Mouse (Mus musculus): ENCODE results near the gene Serinc2.

The Serinc2 gene

DNA sequence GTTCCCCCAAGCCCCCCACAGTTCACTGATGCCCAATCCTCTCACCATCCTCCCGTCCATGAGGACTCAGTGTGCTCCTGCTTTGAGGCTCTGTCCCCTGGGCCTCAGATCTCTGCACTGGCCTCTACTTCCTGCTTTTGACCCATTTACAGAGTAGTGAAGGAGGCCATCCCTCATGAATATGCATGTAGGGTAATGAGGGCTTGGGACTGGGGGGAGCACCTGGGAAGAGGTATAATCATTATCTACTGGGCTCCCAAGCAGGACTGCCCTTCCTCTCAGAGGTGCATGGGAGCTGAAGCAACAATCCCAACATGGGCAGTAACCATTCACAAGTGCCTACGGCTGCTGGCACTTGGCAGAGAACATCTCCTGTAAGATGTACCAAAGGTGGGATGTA lies at the start of gene Serinc2:
Serinc2 (minus strand) TSS at position 101 of the 400 bp plus-strand sequence.
- DNase-seq (ENCODE audit: low spot score): no peak

DNA sequence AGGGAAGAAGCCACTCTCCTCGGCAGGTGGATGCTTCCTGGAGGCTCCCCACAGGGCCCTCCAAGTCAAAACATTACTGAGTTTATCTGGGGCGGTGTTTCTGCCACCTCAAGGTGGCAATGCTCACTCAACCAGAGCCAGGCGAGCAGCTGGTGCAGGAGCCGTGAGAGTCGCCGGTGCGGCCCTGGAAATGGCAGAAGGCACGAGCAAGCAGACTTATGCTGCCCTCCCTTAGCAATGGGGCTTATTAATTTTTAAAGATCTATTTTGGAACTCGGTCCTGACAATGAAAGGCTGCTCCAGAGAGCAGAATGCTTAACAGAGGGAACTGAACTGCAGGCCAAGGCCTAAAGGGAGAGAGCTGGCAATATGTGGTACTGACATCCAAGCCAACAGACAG lies 48.4 kb upstream of the Serinc2 start:
- no peak for DNase-seq (ENCODE audit: low spot score)

DNA sequence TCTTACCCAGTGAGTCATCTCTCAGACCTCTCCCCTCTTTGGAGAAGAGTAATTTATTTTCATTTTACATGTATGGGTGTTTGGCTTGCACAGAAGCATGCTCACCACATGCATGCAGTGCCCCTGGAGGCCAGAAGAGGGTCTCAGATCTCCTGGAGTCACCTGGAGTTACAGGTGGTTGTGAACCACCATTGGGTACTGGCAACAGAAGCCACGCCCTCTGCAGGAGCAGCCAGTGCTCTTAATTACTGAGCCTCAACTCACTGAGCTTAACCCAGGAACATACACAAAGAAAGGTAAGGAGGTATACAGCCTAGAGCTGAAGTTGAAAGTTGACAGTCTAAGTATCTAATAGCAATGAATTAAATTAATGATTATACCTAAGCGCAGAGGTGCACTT lies 46.4 kb upstream of the Serinc2 start:
- DNase-seq (ENCODE audit: low spot score): no peak

DNA sequence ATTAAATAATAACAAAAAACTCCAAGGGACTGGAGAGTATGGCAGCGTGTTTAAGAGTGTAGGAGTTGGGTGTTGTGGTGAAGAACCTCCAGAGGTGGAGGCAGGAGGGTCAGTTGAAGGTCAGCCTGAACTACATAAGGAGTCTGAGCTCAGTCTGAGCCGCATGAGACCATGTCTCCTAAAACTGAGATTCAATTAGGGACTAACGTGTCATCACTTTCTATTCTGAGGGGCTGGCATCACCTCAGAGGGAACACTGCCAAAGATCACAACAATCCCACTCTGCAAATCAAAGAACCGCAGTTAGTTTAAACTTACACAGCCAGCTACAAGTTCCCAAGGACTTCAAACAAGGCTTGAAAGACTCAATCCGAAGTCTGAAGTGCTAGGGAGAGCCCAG lies 44.6 kb upstream of the Serinc2 start:
- DNase-seq (ENCODE audit: low spot score): no peak

DNA sequence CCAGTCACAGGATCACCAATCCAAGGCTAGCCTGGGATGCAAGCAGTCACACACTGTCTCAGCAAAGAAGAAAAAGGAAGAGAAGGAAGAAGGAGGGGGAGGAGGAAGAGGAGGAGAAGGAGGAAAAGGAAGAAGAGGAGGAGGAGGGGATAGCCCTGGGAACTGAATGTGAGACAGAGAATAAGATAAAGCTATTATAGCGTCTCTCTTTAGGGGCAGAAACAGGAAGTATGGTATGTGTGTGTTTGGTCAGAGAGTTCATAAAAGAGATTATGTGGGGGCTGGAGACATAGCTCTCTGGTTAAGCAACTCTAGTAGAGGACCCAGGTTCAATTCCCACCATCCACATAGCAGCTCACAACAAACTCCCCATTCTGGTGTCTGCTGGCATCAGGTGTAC lies 44.2 kb upstream of the Serinc2 start:
- DNase-seq (ENCODE audit: low spot score): no peak

DNA sequence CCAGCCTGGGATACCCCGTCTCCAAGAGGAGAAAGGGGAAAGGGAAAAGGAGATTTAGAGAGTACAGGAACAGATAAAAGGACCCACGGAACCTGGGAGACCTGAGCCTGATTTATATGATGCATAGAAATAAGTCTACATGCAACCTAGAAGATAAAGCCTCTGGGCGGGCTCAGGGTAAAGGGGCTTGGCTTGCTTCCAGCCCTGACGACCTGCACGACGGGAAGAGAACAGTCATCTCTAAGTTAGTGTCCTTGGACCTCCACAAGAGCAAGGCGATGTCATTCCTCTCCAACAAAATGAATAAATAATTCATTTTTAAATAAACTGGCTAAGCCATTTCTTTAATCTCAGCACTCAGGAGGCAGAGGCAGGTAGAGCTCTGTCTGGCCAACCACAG lies 43.6 kb upstream of the Serinc2 start:
- no peak for DNase-seq (ENCODE audit: low spot score)

DNA sequence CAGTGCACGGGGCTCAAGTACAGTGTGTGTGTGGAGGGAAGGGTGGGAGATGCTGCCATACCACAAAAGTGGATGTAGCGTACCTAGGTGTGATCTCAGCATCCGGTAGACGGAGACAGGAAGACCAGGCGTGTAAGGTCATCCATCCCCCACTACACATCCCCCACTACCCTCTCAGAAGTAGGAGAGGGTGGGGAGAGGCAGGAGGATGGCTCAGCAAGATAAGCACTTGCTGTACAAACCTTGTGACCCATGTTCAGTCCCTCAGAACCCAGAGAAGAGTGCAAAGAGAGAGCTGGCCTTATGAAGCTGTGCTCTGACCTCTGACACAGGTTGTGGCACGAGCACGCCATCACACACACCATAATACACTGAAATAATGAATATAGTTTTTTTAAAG lies 42.6 kb upstream of the Serinc2 start:
- no peak for DNase-seq (ENCODE audit: low spot score)

DNA sequence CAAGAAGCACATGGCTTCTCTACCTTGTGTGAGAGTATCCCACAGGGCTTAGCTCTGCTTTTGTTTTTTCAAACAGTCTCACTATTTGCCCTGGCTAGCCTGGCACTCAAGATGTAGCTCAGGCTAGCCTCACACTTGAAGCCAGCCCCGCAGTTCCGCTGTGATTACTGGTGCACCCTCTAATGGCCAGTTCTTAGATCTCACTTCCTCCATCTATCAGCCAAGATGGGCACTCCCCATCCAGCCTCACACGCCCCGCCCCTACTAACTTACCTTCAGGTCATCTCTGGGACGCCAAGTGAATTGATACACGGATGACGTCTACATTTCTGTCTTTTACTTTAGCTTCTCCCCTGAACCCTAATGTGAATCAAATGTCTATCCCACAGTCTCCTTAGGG lies 40.6 kb upstream of the Serinc2 start:
- DNase-seq (ENCODE audit: low spot score): no peak

DNA sequence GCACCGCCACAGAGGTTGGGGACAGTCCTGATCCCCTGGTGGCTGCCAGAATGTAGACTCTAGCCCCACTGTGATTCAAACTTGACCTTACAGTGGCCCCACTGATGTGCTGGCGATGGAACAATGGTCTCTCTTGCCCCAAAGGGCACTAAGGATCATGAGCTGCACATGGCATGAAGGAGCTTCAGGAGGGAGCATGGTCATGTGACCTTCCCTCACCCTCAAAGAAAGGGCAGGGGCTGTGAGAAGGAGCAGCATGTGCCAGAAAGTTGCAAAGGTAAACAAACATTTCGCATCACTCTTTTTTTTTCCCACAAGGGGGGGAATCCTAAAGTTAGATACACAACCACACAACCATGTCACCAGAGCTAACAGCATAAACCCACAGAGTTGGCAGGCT lies 39.1 kb upstream of the Serinc2 start:
- DNase-seq (ENCODE audit: low spot score): no peak

DNA sequence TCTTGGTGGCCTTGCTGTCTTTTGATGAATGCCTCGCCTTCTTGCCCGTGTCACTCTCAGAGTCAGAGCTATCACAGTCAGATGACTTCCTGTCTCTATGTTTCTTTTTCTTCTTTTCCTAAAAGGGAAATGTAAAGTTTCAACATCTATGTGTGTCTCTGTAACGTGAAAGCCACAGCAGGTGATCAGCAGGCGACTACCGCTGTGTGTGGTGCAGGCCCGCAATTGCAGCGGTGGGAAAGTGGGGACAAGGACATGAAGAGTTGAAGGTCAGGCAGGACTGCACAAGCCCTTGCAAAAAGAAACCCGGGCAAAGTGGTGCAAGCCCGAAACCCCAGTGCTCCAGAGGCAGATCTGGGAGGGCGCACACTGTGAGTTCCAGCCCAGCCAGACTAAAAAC lies 37.7 kb upstream of the Serinc2 start:
- no peak for DNase-seq (ENCODE audit: low spot score)

DNA sequence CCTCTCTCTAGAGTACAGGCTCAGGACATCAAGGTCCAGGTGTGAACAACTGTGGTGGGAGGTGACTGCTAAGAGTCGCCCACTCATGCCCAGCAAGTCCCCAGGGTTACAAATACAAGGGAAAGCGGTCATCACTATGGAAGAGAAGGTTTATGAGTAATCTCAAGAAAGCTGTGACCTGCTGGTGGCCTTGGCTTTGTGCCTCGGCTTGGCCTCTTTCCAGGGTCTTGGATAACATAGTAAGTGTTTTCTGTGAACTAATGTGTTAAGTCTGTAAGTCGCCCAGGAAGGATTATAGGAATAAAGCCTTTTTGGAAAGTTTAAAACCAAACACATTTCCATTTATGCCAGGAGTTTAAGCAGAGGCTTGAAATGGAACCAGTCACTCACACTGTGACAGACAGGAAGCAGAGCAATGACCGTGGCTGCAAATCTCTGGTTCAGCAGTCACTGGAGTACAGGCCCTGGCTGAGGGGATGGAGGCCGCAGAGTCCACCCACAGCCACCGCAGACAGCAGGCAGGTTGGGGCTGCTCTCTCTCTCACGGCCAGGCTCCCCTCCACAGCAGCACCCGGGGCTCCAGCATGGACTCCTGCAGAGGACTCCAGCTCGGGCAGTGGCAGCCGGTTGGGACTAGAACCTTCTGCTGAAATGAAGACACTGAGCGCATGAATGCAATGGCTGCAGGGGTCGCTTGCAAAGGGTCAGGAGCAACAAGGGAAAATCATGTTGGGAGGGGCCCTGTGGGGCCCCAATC lies 36.9 kb upstream of the Serinc2 start:
- no peak for DNase-seq (ENCODE audit: low spot score)

DNA sequence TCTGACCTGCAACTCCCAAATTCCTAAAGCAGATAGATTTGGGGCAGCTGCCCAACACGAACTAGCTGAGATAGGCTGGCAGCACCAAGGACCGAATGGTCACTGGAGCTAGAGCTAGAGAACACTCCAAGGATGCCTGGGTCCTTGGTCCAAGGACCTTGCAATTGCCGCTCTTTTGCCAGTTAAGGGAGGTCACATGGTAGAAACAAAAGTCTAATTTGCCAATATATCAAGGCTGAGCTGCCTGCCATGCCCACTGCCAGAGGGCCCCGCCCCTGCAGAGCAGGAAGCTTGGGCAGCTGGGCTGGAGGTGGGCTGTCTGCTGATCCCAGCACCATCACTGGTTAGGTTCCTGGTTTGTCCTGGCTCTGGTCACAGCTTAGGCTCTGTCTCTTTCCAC lies 34.5 kb upstream of the Serinc2 start:
- DNase-seq (ENCODE audit: low spot score): no peak

DNA sequence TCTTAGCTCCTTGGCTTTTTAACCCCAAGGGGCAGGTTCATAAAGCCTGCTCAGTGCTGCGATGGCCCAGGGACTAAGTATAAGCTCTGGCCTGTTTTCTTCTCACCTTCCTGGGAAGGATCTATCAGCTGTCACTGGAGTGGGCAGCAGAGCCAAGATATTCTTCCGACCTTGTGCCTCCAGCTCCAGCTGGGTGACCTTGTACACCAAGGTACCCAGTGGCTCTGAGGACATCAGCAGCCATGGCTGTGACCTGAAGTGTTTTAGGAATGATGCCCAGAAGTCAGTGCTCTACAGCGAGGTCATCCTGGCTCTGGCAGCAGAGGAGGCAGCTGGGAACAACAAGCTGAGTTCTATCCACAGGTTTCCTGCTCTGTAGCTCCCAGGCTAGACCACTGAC lies 33.5 kb upstream of the Serinc2 start:
- no peak for DNase-seq (ENCODE audit: low spot score)

DNA sequence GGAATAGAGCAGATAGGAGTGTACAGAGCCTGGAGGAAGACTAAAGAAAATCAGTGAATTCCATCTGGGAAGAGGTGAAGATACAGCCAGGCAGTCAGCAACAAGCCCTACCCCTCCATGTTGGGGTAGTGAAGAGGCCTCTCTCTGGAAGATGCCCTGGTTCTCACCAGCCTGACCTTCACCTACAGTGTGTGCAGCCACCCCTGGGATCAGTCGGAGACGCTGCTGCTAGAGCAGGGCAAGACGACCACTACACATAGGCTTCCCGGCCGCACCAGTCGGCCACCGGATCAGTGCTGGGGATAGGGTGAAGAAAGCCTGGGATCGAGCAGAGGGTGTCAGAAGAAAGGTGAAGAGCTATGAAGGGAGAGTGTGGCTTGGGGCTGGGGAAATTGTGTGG lies 30.2 kb upstream of the Serinc2 start:
- no peak for DNase-seq (ENCODE audit: low spot score)

DNA sequence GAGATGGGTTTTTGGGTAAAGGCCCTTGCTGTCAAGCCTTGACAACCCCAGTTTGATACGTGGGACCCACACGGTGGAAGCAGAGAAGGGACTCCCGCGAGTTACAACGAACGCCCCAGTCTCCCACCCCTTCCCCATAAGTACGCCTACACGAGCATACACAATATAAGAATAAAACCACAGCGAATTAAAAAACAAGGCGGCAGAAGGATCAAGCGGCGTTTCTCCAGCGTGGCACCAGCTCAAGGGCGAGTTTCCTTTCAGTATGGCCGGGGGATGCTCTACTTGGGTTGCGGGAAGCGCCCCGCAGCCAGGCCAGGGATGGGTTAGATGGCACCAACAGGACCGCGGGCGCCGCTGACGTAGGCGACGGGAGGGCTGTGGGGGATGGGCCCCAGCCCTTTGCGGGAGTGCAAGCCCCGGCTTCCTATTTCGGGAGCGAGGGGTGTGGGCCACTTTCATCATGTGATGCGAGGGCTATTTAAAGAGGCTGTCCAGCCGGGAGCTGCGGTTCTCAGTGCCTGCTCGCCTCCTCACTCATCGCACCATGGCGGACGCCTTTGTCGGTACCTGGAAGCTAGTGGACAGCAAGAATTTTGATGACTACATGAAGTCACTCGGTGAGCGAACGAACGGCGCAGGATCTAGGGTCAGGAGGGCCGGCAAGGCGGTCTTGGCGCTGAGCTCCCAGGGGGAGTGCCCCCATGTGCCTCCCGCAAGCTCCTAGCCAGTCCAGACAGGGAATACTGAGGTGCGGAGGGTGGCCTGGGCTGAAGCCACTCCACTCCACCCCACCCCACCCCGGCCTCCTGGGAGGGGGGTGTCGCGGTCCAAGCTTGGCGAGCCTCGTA lies 29.5 kb upstream of the Serinc2 start, which contains the start of the genes Fabp3 and Gm10570:
Fabp3 (plus strand) TSS at position 365 of the 851 bp plus-strand sequence.
Gm10570 (minus strand) TSS at position 444 of the 851 bp plus-strand sequence.
- DNase-seq (ENCODE audit: low spot score): no peak

DNA sequence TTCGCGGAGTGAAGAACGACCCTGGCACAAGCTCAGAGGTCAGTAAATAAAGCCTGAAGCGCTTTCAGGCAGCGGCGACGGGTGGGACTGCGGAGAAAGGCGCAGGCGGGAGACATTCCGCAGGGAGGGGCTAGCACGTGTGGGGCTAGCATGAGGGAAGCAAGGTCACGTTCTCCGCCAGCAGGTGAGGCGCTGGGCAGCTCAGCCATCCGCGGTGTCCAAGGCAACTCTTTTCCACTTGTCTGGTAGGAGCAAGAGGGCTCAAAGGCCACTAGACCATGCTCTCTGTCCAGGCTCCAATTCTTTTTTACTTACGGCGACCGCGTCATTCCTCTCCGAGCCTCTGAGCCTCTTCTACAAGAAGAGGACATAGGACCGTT lies 28.8 kb upstream of the Serinc2 start:
- DNase-seq (ENCODE audit: low spot score): peak; percentile 8

DNA sequence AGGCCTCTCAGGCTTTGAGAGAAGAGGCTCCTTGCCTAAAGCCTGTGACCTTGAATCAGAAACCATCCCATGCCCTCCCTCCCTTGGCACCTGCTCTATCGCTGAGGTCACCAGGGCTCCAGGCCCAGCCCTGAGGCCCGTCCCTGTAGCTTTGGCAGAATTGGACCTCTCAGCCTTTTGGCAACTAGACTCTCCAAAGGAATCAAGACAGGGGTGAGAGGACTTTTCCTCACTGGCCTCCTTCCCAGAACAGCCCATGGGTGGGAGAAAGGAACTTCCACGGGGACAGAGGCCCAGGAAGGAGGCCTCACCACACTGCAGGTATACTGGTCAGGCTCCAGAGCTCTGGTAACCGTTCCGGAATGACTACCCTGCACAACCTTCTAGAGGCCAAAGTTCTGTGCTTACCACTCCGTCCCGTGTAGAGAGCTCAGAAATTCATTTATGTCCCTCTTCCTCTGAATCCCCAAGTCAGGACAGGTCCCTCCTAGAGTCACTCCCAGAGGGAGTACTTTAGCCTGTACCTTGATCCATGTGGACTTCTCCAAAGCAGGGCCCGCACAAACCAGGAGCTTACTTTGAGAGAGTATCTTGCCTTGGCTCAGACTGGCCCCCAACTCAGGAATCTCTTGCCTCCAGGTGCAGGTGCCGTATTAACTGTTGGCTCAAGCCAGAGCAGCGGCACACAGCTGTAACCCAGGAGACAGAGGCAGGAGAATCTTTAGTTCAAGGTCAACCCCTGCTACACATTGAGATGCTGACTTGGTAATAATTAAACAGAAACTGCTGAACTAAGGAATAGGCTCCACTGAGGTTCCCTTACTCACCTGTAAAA lies 28.0 kb upstream of the Serinc2 start:
- DNase-seq (ENCODE audit: low spot score): no peak

DNA sequence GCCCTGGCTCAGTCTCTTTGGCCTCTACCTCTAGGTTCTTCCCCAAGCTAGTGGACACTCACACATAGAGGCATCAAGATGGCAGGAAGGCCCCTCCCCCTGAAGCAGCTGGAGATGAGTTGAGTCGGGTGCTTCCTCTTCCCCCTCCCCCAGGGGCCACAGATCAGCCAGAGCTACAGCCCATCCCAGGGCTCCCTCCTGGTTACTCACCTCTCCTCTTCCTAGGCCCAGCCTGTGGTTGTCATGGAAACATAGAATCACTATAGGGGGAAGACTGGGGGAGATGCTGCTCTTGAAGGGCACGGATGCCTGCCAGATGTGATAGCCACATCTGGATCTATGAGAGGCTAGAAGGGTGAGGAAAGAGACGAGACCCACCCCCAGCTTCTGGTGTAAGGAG lies 25.7 kb upstream of the Serinc2 start:
- no peak for DNase-seq (ENCODE audit: low spot score)

DNA sequence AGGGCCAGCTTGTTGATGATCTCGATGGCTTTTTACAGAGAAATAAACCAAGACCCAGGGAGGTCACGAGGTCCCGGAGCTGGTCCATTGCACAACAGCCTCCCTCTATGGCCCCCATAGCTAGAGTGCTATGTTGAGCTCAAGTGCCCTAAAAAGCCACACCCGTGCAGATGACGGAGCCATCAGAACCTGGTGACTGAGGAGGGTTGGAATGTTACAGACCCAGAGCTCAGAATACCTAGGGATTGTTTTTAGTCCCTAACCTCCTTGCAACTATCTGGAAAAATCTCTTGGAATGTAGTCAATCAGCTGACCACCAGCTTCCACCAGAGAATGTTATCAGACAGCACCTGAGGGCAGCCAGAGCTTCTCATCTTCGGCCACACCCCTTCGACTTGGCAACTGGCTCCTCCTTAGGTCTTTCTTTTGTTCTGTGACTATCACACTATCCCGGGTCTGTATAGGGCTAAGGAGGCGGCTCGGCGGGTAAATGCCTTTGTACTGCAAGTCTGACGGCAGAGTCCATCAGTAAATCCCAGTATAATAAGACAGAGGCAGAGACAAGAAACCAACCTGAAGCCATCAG lies 23.4 kb upstream of the Serinc2 start:
- no peak for DNase-seq (ENCODE audit: low spot score)

DNA sequence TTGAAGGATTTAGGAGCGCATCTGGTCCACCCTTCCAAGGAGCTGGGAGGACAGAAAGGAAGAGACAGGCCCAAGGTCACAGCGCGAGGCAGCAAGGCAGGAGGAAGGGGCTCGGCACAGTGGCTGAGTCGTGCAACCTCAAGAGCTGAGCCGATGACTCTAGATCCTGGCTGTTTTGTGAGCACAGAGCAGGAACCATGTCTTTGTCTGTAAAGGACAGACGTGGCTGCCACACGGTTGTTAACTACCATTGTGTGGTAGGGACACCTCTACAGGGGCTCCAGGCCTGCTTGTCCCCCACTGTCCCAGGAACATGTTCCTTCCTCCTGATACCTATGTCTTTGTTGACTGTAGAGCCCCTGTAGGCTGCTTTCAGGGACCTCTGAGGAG lies 20.6 kb upstream of the Serinc2 start:
- DNase-seq (ENCODE audit: low spot score): no peak

DNA sequence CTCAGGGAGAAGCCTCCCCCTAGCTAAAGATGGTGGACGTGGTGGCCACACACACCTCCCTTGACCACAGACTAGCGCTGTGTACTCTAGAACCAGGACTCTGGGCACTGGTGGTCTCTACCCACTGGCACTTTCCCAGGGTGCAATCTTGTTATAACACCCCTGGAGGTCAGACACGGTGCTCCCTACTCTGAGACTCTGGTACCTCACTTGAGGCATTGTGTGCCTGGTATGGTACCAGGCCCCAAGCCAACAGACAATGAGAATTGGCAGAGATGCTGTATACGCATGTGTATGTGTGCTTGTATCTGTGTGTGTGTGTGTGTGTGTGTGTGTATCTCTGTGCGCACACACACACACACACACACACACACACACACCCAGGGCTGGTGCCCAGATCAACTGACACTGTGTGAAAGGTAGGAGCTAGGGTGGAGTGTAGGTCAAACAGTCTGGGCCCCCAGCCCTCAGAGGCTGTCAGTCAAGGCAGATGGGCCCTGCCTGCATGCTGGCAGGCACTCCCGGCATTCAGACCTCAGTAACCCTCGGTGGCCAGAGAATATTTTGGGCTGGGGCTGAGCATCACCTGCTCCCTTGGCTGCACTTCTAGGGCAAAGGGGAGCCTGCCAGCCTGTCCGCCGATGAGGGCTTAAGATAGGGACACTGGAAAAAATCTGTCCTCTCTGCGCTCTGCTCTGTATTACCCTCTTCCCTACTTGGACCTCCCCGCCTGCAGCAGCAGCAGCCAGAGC lies 20.0 kb upstream of the Serinc2 start:
- no peak for DNase-seq (ENCODE audit: low spot score)
